Mouse (Mus musculus): ENCODE measurements at regions not wholly inside any gene's neighbourhood (a gene's known extent, or its start where the extent isn't known, plus 50 kb on each side); places are given as distances from the start of the nearest gene placed in this dataset.

GRCm38 (mm10) chr2:79059115-79059943 lies 191.4 kb downstream of the Ube2e3 start:
- ATAC-seq = no peak
- H3K4me3 ChIP-seq (ENCODE audit: low read depth, low read length) = no peak overlapping the region
- 84% methylated on average over 7 of the region's 7 CpGs for WGBS

GRCm38 (mm10) chr2:79059944-79060238 lies 192.0 kb downstream of the Ube2e3 start:
- no peak for TF ChIP-seq CTCF (IDR thresholded peaks at IDR 0.05; ENCODE audit: low read depth)
- no peak for ATAC-seq
- no peaks in the 10 kb centered on the region for H3K9me3 ChIP-seq (ENCODE audit: control insufficient read depth)
- no peaks in the 10 kb centered on the region for H3K27me3 ChIP-seq (replicated peaks; ENCODE audit: control insufficient read depth, insufficient read depth, low read length)
- no peak overlapping the region for H3K27ac ChIP-seq (ENCODE audit: low read depth, low read length)
- no peak overlapping the region for H3K4me2 ChIP-seq (replicated peaks; ENCODE audit: low read depth)
- H3K4me3 ChIP-seq (ENCODE audit: low read depth, low read length) = no peak overlapping the region
- WGBS = 74% methylated on average over 4 of the region's 4 CpGs
- no peak overlapping the region for H3K9ac ChIP-seq (ENCODE audit: low read depth, low read length)
- no peaks in the 10 kb centered on the region for H3K4me1 ChIP-seq (replicated peaks; ENCODE audit: control insufficient read depth, insufficient read depth, low read length)
- no peaks in the 10 kb centered on the region for H3K36me3 ChIP-seq (ENCODE audit: control insufficient read depth, insufficient read depth)

More at GRCm38 (mm10) chr2:79059115-79059943, 191.4 kb downstream of the Ube2e3 start:
- no peaks in the 10 kb centered on the region for H3K9me3 ChIP-seq (ENCODE audit: control insufficient read depth)
- no peaks in the 10 kb centered on the region for H3K4me1 ChIP-seq (replicated peaks; ENCODE audit: control insufficient read depth, insufficient read depth, low read length)
- H3K36me3 ChIP-seq (ENCODE audit: control insufficient read depth, insufficient read depth) = no peaks in the 10 kb centered on the region
- H3K9ac ChIP-seq (ENCODE audit: low read depth, low read length) = no peak overlapping the region
- H3K27ac ChIP-seq (ENCODE audit: low read depth, low read length) = no peak overlapping the region
- no peaks in the 10 kb centered on the region for H3K27me3 ChIP-seq (replicated peaks; ENCODE audit: control insufficient read depth, insufficient read depth, low read length)
- TF ChIP-seq CTCF (IDR thresholded peaks at IDR 0.05; ENCODE audit: low read depth) = no peak
- no peak overlapping the region for H3K4me2 ChIP-seq (replicated peaks; ENCODE audit: low read depth)

GRCm38 (mm10) chr2:79060320-79060719 lies 192.4 kb downstream of the Ube2e3 start:
- Histone ChIP-seq H3K36me3 (ENCODE audit: control insufficient read depth, insufficient read depth) (no peaks in the 10 kb centered on the region), H3K9ac (ENCODE audit: low read depth, low read length) (no peak overlapping the region), H3K4me1 (replicated peaks; ENCODE audit: control insufficient read depth, insufficient read depth, low read length) (no peaks in the 10 kb centered on the region), H3K27me3 (replicated peaks; ENCODE audit: control insufficient read depth, insufficient read depth, low read length) (no peaks in the 10 kb centered on the region), H3K9me3 (ENCODE audit: control insufficient read depth) (no peaks in the 10 kb centered on the region), H3K4me3 (ENCODE audit: low read depth, low read length) (no peak overlapping the region), H3K27ac (ENCODE audit: low read depth, low read length) (no peak overlapping the region), H3K4me2 (replicated peaks; ENCODE audit: low read depth) (no peak overlapping the region)
- no peak for ATAC-seq
- TF ChIP-seq CTCF (IDR thresholded peaks at IDR 0.05; ENCODE audit: low read depth) = no peak
- 85% methylated on average over 7 of the region's 7 CpGs for WGBS

GRCm38 (mm10) chr2:79061645-79062044 lies 193.6 kb upstream of the Itga4 start:
- no peak overlapping the region for H3K4me3 ChIP-seq (ENCODE audit: low read depth, low read length)
- no peak overlapping the region for H3K9ac ChIP-seq (ENCODE audit: low read depth, low read length)
- H3K4me2 ChIP-seq (replicated peaks; ENCODE audit: low read depth) = no peak overlapping the region
- no peaks in the 10 kb centered on the region for H3K9me3 ChIP-seq (ENCODE audit: control insufficient read depth)
- TF ChIP-seq CTCF (IDR thresholded peaks at IDR 0.05; ENCODE audit: low read depth) = no peak
- 66% methylated on average over 4 of the region's 4 CpGs for WGBS
- H3K36me3 ChIP-seq (ENCODE audit: control insufficient read depth, insufficient read depth) = no peaks in the 10 kb centered on the region
- no peaks in the 10 kb centered on the region for H3K27me3 ChIP-seq (replicated peaks; ENCODE audit: control insufficient read depth, insufficient read depth, low read length)
- no peaks in the 10 kb centered on the region for H3K4me1 ChIP-seq (replicated peaks; ENCODE audit: control insufficient read depth, insufficient read depth, low read length)
- ATAC-seq = no peak
- H3K27ac ChIP-seq (ENCODE audit: low read depth, low read length) = no peak overlapping the region

- H3K27me3 ChIP-seq (replicated peaks; ENCODE audit: control insufficient read depth, insufficient read depth, low read length) = no peaks in the 10 kb centered on the region
- 65% methylated on average over 6 of the region's 6 CpGs for WGBS
- no peak overlapping the region for H3K9ac ChIP-seq (ENCODE audit: low read depth, low read length)
- H3K4me3 ChIP-seq (ENCODE audit: low read depth, low read length) = no peak overlapping the region
- H3K36me3 ChIP-seq (ENCODE audit: control insufficient read depth, insufficient read depth) = no peaks in the 10 kb centered on the region
- H3K9me3 ChIP-seq (ENCODE audit: control insufficient read depth) = no peaks in the 10 kb centered on the region
- no peak overlapping the region for H3K27ac ChIP-seq (ENCODE audit: low read depth, low read length)
- no peak for TF ChIP-seq CTCF (IDR thresholded peaks at IDR 0.05; ENCODE audit: low read depth)
- ATAC-seq = no peak
- no peak overlapping the region for H3K4me2 ChIP-seq (replicated peaks; ENCODE audit: low read depth)
- H3K4me1 ChIP-seq (replicated peaks; ENCODE audit: control insufficient read depth, insufficient read depth, low read length) = no peaks in the 10 kb centered on the region
Measured at GRCm38 (mm10) chr2:79062196-79062636, 193.0 kb upstream of the Itga4 start.

GRCm38 (mm10) chr2:79063641-79064040 lies 191.6 kb upstream of the Itga4 start:
- Histone ChIP-seq H3K9ac (ENCODE audit: low read depth, low read length) (no peak overlapping the region), H3K27ac (ENCODE audit: low read depth, low read length) (no peak overlapping the region), H3K36me3 (ENCODE audit: control insufficient read depth, insufficient read depth) (no peaks in the 10 kb centered on the region), H3K4me3 (ENCODE audit: low read depth, low read length) (no peak overlapping the region), H3K9me3 (ENCODE audit: control insufficient read depth) (no peaks in the 10 kb centered on the region), H3K27me3 (replicated peaks; ENCODE audit: control insufficient read depth, insufficient read depth, low read length) (no peaks in the 10 kb centered on the region), H3K4me1 (replicated peaks; ENCODE audit: control insufficient read depth, insufficient read depth, low read length) (no peaks in the 10 kb centered on the region), H3K4me2 (replicated peaks; ENCODE audit: low read depth) (no peak overlapping the region)
- ATAC-seq = no peak
- no peak for TF ChIP-seq CTCF (IDR thresholded peaks at IDR 0.05; ENCODE audit: low read depth)
- WGBS = 77% methylated on average over 2 of the region's 2 CpGs
